Mouse (Mus musculus): Measurements from ENCODE around the gene Miox.

DNA sequence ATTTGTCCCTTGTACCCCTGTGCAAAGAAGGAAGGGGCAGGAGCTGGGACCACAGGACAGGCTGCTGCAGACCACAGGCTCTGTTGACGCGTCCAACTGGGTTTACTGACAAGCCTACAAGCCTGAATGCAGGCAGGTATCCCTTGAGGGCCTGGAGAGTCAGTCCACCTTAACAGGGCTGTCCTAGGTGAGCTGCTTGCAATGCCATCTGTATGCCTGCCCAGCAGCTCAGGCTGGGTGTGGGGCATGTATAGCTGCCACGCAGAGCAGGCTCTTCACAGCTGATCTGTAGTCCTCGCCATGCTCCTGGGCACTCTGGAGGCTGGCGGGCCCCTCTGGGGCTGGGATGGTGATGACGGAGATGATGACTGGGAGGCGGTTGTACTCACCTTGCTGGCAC lies 50.4 kb downstream of the Miox start, which contains the start of gene Klhdc7b:
- no peak for TF ChIP-seq POLR2A (IDR thresholded peaks at IDR 0.05; ENCODE audit: control insufficient read depth, extremely low read depth, insufficient read depth, low read length, poor library complexity)
- no peak for TF ChIP-seq CTCF (IDR thresholded peaks at IDR 0.05; ENCODE audit: borderline replicate concordance, control insufficient read depth, extremely low read depth, insufficient read depth, low read length, poor library complexity)

All from thymus, adult 2 months (tissue).